Mouse (Mus musculus): ENCODE results near the gene Yod1. TPM values are rescaled to one million over a fixed set of nuclear protein-coding genes. Genes with fewer than 3 reads are reported as not detected.

Yod1 gene
- polyA plus RNA-seq, 1 experiment from 2014 or later = 11.5 TPM

Other genes with a start within 250 kb of the Yod1 start
- not detected in 2 replicates for gene Zp3r, start 87.7 kb upstream of the Yod1 start, polyA plus RNA-seq (2015; fragmentation: Nextera tagmentation; extraction: Ambion mirVana)
- gene C4bp, start 55.7 kb upstream of the Yod1 start, polyA plus RNA-seq (2015; fragmentation: Nextera tagmentation; extraction: Ambion mirVana) = not detected in 2 replicates
- not detected in 2 replicates for gene Gm29427, start 1.5 kb upstream of the Yod1 start, polyA plus RNA-seq (2015; fragmentation: Nextera tagmentation; extraction: Ambion mirVana)
- gene Pfkfb2, start 11.9 kb downstream of the Yod1 start, polyA plus RNA-seq (2015; fragmentation: Nextera tagmentation; extraction: Ambion mirVana) = 7.3 and 8.9 TPM in 2 replicates
- gene AA986860, start 14.6 kb downstream of the Yod1 start, polyA plus RNA-seq (2015; fragmentation: Nextera tagmentation; extraction: Ambion mirVana) = 23.4 and 26.9 TPM in 2 replicates
- gene Fcamr, start 83.6 kb downstream of the Yod1 start, polyA plus RNA-seq (2015; fragmentation: Nextera tagmentation; extraction: Ambion mirVana) = 0.29 and 0.70 TPM in 2 replicates
- 0.15 and 0.16 TPM in 2 replicates for gene Pigr, start 109.4 kb downstream of the Yod1 start, polyA plus RNA-seq (2015; fragmentation: Nextera tagmentation; extraction: Ambion mirVana)
- gene Fcmr, start 148.3 kb downstream of the Yod1 start, polyA plus RNA-seq (2015; fragmentation: Nextera tagmentation; extraction: Ambion mirVana) = 0.29 TPM in 1 of 2 replicates, not detected in the other
- not detected in 2 replicates for gene Il24, start 170.1 kb downstream of the Yod1 start, polyA plus RNA-seq (2015; fragmentation: Nextera tagmentation; extraction: Ambion mirVana)
- gene Il20, start 194.1 kb downstream of the Yod1 start, polyA plus RNA-seq (2015; fragmentation: Nextera tagmentation; extraction: Ambion mirVana) = not detected in 2 replicates
- gene Il19, start 222.8 kb downstream of the Yod1 start, polyA plus RNA-seq (2015; fragmentation: Nextera tagmentation; extraction: Ambion mirVana) = not detected in 2 replicates

Measured in limb, embryonic 15.5 days (tissue).